10 mouse cellular contexts compared by ENCODE assay signal in genomic region chr8:118237150-118237620, GRCm38 (mm10). TPM values are rescaled to one million over a fixed set of nuclear protein-coding genes. Genes with fewer than 3 reads are reported as not detected.
A peak's percentile ranks its signal among the peaks of the same experiment; 100 is the strongest.
DNase-seq lines count a peak whose midpoint lies in the region; ATAC-seq and TF ChIP-seq lines count a peak whose summit lies in the region.
"Had no signal": no experiment of that assay in that cellular context is flagged by ENCODE, and none has a peak within 500 bp of the region (broad histone marks: within the 10 kb centered on the region; RNA-seq: fewer than 3 reads in every experiment).

No protein-coding gene starts in this region.

- intact Hi-C loops in gastrocnemius, adult 2 months (cut with DNase I), result loop anchor here (10.0 kb wide), 1 partner anchor 302 kb away; no protein-coding TSS in a partner anchor
- intact Hi-C loops in gastrocnemius, postnatal 36 days (cut with DNase I), result no loop called here

- TF ChIP-seq CTCF in gastrocnemius, adult 2 months (IDR thresholded peaks at IDR 0.05), result peak; percentile 57

- no peaks in the 10 kb centered on the region for H3K36me3 ChIP-seq in midbrain, embryonic 16.5 days (ENCODE audit: control insufficient read depth, insufficient read depth, low read length)
- H3K36me3 ChIP-seq: lung, embryonic 15.5 days had no signal

- no peak overlapping the region for H3K4me2 ChIP-seq in midbrain, embryonic 16.5 days (ENCODE audit: low read length)
- H3K4me2 ChIP-seq: lung, embryonic 15.5 days had no signal

- no peak overlapping the region; the same call in 1 of the 2 replicates for H3K27ac ChIP-seq in gastrocnemius, adult 2 months
- H3K27ac ChIP-seq in midbrain, embryonic 16.5 days (ENCODE audit: low read length), result no peak overlapping the region
- H3K27ac ChIP-seq: lung, embryonic 15.5 days had no signal

- 72% methylated on average over 11 of the region's 11 CpGs for WGBS in midbrain, embryonic 16.5 days

- peak; percentile 35 for DNase-seq in gastrocnemius, adult 2 months
- no peak for DNase-seq in gastrocnemius, postnatal 36 days
- DNase-seq in adrenal gland, adult (ENCODE audit: inconsistent age in 2 of 2, low spot score in 1 of 2), result peak; percentile 88 to 93
- DNase-seq in layer of hippocampus, postnatal 36 days, result peak; percentile 12 to 15
- no peak for DNase-seq in thymus, postnatal 14 days
- no peak for DNase-seq in spleen, postnatal 4 days (ENCODE audit: low spot score in 2 of 2)

- H3K27me3 ChIP-seq in midbrain, embryonic 16.5 days (ENCODE audit: control insufficient read depth, insufficient read depth, low read depth, low read length), result no peaks in the 10 kb centered on the region
- H3K27me3 ChIP-seq: lung, embryonic 15.5 days had no signal

- ATAC-seq in frontal cortex, adult (ENCODE audit: low TSS enrichment), result peak; percentile 79
- ATAC-seq in midbrain, embryonic 16.5 days, result no peak

- H3K4me3 ChIP-seq in gastrocnemius, adult 2 months, result peak overlapping the region; percentile 37
- no peak overlapping the region for H3K4me3 ChIP-seq in midbrain, embryonic 16.5 days (ENCODE audit: low read depth, low read length)
- H3K4me3 ChIP-seq: lung, embryonic 15.5 days had no signal

- no peaks in the 10 kb centered on the region for H3K9me3 ChIP-seq in midbrain, embryonic 16.5 days (replicated peaks; ENCODE audit: control insufficient read depth, low read length, poor library complexity, severe bottlenecking)
- H3K9me3 ChIP-seq: lung, embryonic 15.5 days had no signal

- no peak overlapping the region for H3K9ac ChIP-seq in midbrain, embryonic 16.5 days (ENCODE audit: low read depth, low read length)
- H3K9ac ChIP-seq: lung, embryonic 15.5 days had no signal

- H3K4me1 ChIP-seq in midbrain, embryonic 16.5 days (ENCODE audit: control insufficient read depth, insufficient read depth, low read length), result no peaks in the 10 kb centered on the region
- H3K4me1 ChIP-seq: lung, embryonic 15.5 days had no signal

RNA-seq across cellular contexts. Expression of gene Cdh13, which starts 46.3 kb away (rescaled TPM):
- total RNA-seq in gastrocnemius, adult 2 months (2021), result 100 to 1,000 TPM in 1 of 2 experiments, 10 to 100 TPM in 1; 88.3 to 104 TPM
- 100 to 1,000 TPM; 110 to 120 TPM for total RNA-seq in gastrocnemius, postnatal 36 days (2021)
- 10 to 100 TPM; 37.3 to 41.5 TPM for total RNA-seq in layer of hippocampus, postnatal 36 days (2021)
- 98.0 and 159 TPM in 2 replicates for polyA plus RNA-seq in midbrain, embryonic 16.5 days (2015; fragmentation: Nextera tagmentation; extraction: Ambion mirVana)
- total RNA-seq: MEL had no signal

Comparison
In these comparisons a context has a peak if more than half of its experiments do, and no peak if none do; other contexts are left out.
1. DNase-seq: peak in gastrocnemius, adult 2 months (single experiment), adrenal gland, adult (2 of 2) and layer of hippocampus, postnatal 36 days (2 of 2); none in gastrocnemius, postnatal 36 days (0 of 2), thymus, postnatal 14 days (single experiment) and spleen, postnatal 4 days (0 of 2).